Mouse (Mus musculus): ENCODE data around the gene Oxsr1. TPM values are rescaled to one million over a fixed set of nuclear protein-coding genes. Genes with fewer than 3 reads are reported as not detected.

Oxsr1 gene
- polyA plus RNA-seq, 1 experiment from 2014 or later, result 13.5 TPM

DNA sequence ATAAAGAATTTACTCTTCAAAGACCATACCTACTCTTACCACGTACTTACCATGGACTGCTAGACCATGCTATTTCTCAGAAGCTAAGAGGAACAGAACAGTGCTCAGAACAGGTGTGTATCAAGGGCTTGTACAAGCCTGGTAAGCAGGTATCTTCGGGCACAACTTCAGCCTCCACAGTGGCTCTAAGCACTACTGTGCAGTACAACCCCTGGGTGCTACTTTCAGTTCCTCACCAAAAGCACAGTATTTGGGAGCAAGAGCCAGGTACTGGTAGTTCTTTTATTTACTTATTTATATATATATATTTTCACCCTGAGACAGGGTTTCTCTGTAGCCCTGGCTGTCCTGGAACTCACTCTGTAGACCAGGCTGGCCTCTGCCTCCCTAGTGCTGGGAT is 61.4 kb downstream of the Oxsr1 start:
- ATAC-seq (ENCODE audit: insufficient number of reproducible peaks, low FRiP score, low TSS enrichment, low read depth), result no peak
- Histone ChIP-seq H3K27me3 (ENCODE audit: control insufficient read depth, insufficient read depth, low read length) (no peaks in the 10 kb centered on the region), H3K9ac (ENCODE audit: low read length) (no peak overlapping the region), H3K9me3 (ENCODE audit: control insufficient read depth, low read length) (no peaks in the 10 kb centered on the region), H3K4me3 (ENCODE audit: low read depth, low read length) (no peak overlapping the region), H3K4me1 (ENCODE audit: control insufficient read depth, insufficient read depth, low read length) (no peaks in the 10 kb centered on the region), H3K27ac (replicated peaks; ENCODE audit: low read depth, low read length) (no peak overlapping the region), H3K36me3 (ENCODE audit: control insufficient read depth, insufficient read depth, low read length) (peaks cover 2% of the 10 kb centered on the region; the same call in 1 of the 2 replicates), H3K4me2 (ENCODE audit: low read depth, severe bottlenecking) (no peak overlapping the region)
- DNase-seq (ENCODE audit: low spot score), result no peak
- 94% methylated on average over 2 of the region's 2 CpGs for WGBS

GRCm38 (mm10) chr9:119258785-119259184 is 63.4 kb downstream of the Oxsr1 start:
- 96% methylated on average over 2 of the region's 2 CpGs for WGBS
- ATAC-seq (ENCODE audit: insufficient number of reproducible peaks, low FRiP score, low TSS enrichment, low read depth) (no peak), DNase-seq (ENCODE audit: low spot score) (no peak)
- Histone ChIP-seq H3K4me2 (ENCODE audit: low read depth, severe bottlenecking) (no peak overlapping the region), H3K9me3 (ENCODE audit: control insufficient read depth, low read length) (no peaks in the 10 kb centered on the region), H3K9ac (ENCODE audit: low read length) (no peak overlapping the region), H3K27me3 (ENCODE audit: control insufficient read depth, insufficient read depth, low read length) (no peaks in the 10 kb centered on the region), H3K4me3 (ENCODE audit: low read depth, low read length) (no peak overlapping the region), H3K36me3 (ENCODE audit: control insufficient read depth, insufficient read depth, low read length) (peaks cover 2% of the 10 kb centered on the region; the same call in 1 of the 2 replicates), H3K4me1 (ENCODE audit: control insufficient read depth, insufficient read depth, low read length) (no peaks in the 10 kb centered on the region), H3K27ac (replicated peaks; ENCODE audit: low read depth, low read length) (no peak overlapping the region)

DNA sequence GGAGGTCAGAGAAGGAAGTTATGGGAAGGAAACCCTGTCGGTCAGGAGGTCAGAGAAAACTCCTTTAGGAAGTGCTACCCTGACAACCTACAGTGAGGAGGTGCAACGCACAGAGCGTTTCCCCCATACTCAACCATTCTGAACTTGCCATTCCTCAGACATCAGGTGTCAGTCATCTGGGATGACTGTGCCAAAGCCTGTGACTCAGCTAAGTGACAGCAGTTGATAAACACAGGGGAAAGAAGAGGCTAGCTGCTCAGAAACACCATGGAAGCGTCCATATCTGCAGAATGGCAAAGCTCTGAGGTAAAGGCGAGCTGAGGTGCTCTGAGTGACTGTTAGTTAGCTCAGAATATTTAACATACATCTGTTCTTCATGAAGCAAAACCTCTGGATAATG is 64.1 kb downstream of the Oxsr1 start:
- H3K9me3 ChIP-seq (ENCODE audit: control insufficient read depth, low read length), result no peaks in the 10 kb centered on the region
- no peak overlapping the region for H3K27ac ChIP-seq (replicated peaks; ENCODE audit: low read depth, low read length)
- no peaks in the 10 kb centered on the region for H3K27me3 ChIP-seq (ENCODE audit: control insufficient read depth, insufficient read depth, low read length)
- no peak overlapping the region for H3K4me2 ChIP-seq (ENCODE audit: low read depth, severe bottlenecking)
- DNase-seq (ENCODE audit: low spot score), result no peak
- WGBS, result 92% methylated on average over 5 of the region's 5 CpGs
- ATAC-seq (ENCODE audit: insufficient number of reproducible peaks, low FRiP score, low TSS enrichment, low read depth), result no peak
- H3K4me3 ChIP-seq (ENCODE audit: low read depth, low read length), result no peak overlapping the region
- no peak overlapping the region for H3K9ac ChIP-seq (ENCODE audit: low read length)
- peaks cover 2% of the 10 kb centered on the region; the same call in 1 of the 2 replicates for H3K36me3 ChIP-seq (ENCODE audit: control insufficient read depth, insufficient read depth, low read length)
- H3K4me1 ChIP-seq (ENCODE audit: control insufficient read depth, insufficient read depth, low read length), result no peaks in the 10 kb centered on the region

GRCm38 (mm10) chr9:119256161-119256560 is 66.1 kb downstream of the Oxsr1 start:
- no peak overlapping the region for H3K4me2 ChIP-seq (ENCODE audit: low read depth, severe bottlenecking)
- WGBS, result 97% methylated on average over 12 of the region's 12 CpGs
- no peak overlapping the region for H3K4me3 ChIP-seq (ENCODE audit: low read depth, low read length)
- H3K27ac ChIP-seq (replicated peaks; ENCODE audit: low read depth, low read length), result no peak overlapping the region
- no peaks in the 10 kb centered on the region for H3K27me3 ChIP-seq (ENCODE audit: control insufficient read depth, insufficient read depth, low read length)
- H3K4me1 ChIP-seq (ENCODE audit: control insufficient read depth, insufficient read depth, low read length), result no peaks in the 10 kb centered on the region
- ATAC-seq (ENCODE audit: insufficient number of reproducible peaks, low FRiP score, low TSS enrichment, low read depth) (no peak), DNase-seq (ENCODE audit: low spot score) (no peak)
- no peaks in the 10 kb centered on the region for H3K9me3 ChIP-seq (ENCODE audit: control insufficient read depth, low read length)
- no peak overlapping the region for H3K9ac ChIP-seq (ENCODE audit: low read length)
- peaks cover 2% of the 10 kb centered on the region; the same call in 1 of the 2 replicates for H3K36me3 ChIP-seq (ENCODE audit: control insufficient read depth, insufficient read depth, low read length)

GRCm38 (mm10) chr9:119255096-119255495 is 67.1 kb downstream of the Oxsr1 start:
- Histone ChIP-seq H3K4me2 (ENCODE audit: low read depth, severe bottlenecking) (no peak overlapping the region), H3K4me1 (ENCODE audit: control insufficient read depth, insufficient read depth, low read length) (no peaks in the 10 kb centered on the region), H3K27ac (replicated peaks; ENCODE audit: low read depth, low read length) (no peak overlapping the region), H3K36me3 (ENCODE audit: control insufficient read depth, insufficient read depth, low read length) (peaks cover 2% of the 10 kb centered on the region; the same call in 1 of the 2 replicates), H3K9ac (ENCODE audit: low read length) (no peak overlapping the region), H3K9me3 (ENCODE audit: control insufficient read depth, low read length) (no peaks in the 10 kb centered on the region), H3K4me3 (ENCODE audit: low read depth, low read length) (no peak overlapping the region), H3K27me3 (ENCODE audit: control insufficient read depth, insufficient read depth, low read length) (no peaks in the 10 kb centered on the region)
- DNase-seq (ENCODE audit: low spot score), result no peak
- 92% methylated on average over 1 of the region's 1 CpGs for WGBS
- ATAC-seq (ENCODE audit: insufficient number of reproducible peaks, low FRiP score, low TSS enrichment, low read depth), result no peak

DNA sequence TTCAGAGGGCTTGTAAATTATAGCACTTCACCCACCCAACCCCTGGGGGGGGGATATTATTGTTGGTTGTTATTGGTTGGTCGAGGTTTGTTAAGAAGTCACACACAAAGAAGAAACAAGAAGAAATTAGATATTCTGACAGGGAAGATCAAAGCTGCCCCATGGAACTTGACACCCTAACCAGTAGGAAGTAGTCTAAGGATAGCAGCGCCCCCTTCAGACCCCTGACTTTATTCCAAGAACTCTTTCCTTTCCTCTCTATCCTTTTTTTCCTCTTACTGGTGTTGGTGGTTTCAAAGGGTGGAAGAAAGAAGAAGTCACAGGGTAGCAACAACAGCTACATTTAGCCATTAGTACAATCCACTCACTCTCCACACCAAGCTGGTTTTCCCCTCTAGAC is 68.0 kb downstream of the Oxsr1 start:
- WGBS, result 86% methylated on average over 2 of the region's 2 CpGs
- DNase-seq (ENCODE audit: low spot score), result no peak
- Histone ChIP-seq H3K4me1 (ENCODE audit: control insufficient read depth, insufficient read depth, low read length) (no peaks in the 10 kb centered on the region), H3K36me3 (ENCODE audit: control insufficient read depth, insufficient read depth, low read length) (peaks cover 2% of the 10 kb centered on the region; the same call in 1 of the 2 replicates), H3K9ac (ENCODE audit: low read length) (no peak overlapping the region), H3K27ac (replicated peaks; ENCODE audit: low read depth, low read length) (no peak overlapping the region), H3K4me2 (ENCODE audit: low read depth, severe bottlenecking) (no peak overlapping the region), H3K4me3 (ENCODE audit: low read depth, low read length) (no peak overlapping the region), H3K27me3 (ENCODE audit: control insufficient read depth, insufficient read depth, low read length) (no peaks in the 10 kb centered on the region), H3K9me3 (ENCODE audit: control insufficient read depth, low read length) (no peaks in the 10 kb centered on the region)
- no peak for ATAC-seq (ENCODE audit: insufficient number of reproducible peaks, low FRiP score, low TSS enrichment, low read depth)

- no peaks in the 10 kb centered on the region for H3K27me3 ChIP-seq (ENCODE audit: control insufficient read depth, insufficient read depth, low read length)
- WGBS, result 87% methylated on average over 5 of the region's 5 CpGs
- no peak overlapping the region for H3K27ac ChIP-seq (replicated peaks; ENCODE audit: low read depth, low read length)
- H3K9ac ChIP-seq (ENCODE audit: low read length), result no peak overlapping the region
- no peak overlapping the region for H3K4me3 ChIP-seq (ENCODE audit: low read depth, low read length)
- no peaks in the 10 kb centered on the region for H3K36me3 ChIP-seq (ENCODE audit: control insufficient read depth, insufficient read depth, low read length)
- no peaks in the 10 kb centered on the region for H3K9me3 ChIP-seq (ENCODE audit: control insufficient read depth, low read length)
- H3K4me2 ChIP-seq (ENCODE audit: low read depth, severe bottlenecking), result no peak overlapping the region
- ATAC-seq (ENCODE audit: insufficient number of reproducible peaks, low FRiP score, low TSS enrichment, low read depth), result no peak
- no peaks in the 10 kb centered on the region for H3K4me1 ChIP-seq (ENCODE audit: control insufficient read depth, insufficient read depth, low read length)
- no peak for DNase-seq (ENCODE audit: low spot score)
Observed at GRCm38 (mm10) chr9:119247996-119248395, 74.2 kb downstream of the Oxsr1 start.

DNA sequence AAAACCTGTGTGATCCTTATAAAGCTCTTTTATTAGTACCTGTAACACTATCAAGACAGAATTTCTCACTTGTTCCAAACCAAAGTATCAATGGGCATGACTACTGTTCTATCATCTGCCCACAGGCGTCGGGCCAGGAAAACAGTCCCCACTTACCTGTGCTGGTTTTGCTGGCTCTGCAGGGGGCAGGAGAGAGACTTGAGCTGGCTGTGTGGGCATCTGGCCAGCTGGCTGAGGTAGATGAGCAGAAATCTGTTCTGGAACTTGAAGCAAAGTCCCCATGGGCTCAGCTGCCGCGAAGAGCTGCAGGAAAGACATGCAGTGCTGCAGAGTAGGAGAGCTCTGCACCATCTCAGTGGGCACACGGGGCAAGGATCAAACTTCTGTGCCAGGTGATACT is 75.4 kb downstream of the Oxsr1 start:
- no peaks in the 10 kb centered on the region for H3K27me3 ChIP-seq (ENCODE audit: control insufficient read depth, insufficient read depth, low read length)
- H3K9ac ChIP-seq (ENCODE audit: low read length), result no peak overlapping the region
- no peak for DNase-seq (ENCODE audit: low spot score)
- 92% methylated on average over 5 of the region's 5 CpGs for WGBS
- H3K4me1 ChIP-seq (ENCODE audit: control insufficient read depth, insufficient read depth, low read length), result no peaks in the 10 kb centered on the region
- H3K9me3 ChIP-seq (ENCODE audit: control insufficient read depth, low read length), result no peaks in the 10 kb centered on the region
- H3K36me3 ChIP-seq (ENCODE audit: control insufficient read depth, insufficient read depth, low read length), result no peaks in the 10 kb centered on the region; the same call in 1 of the 2 replicates
- H3K4me2 ChIP-seq (ENCODE audit: low read depth, severe bottlenecking), result no peak overlapping the region
- no peak for ATAC-seq (ENCODE audit: insufficient number of reproducible peaks, low FRiP score, low TSS enrichment, low read depth)
- H3K27ac ChIP-seq (replicated peaks; ENCODE audit: low read depth, low read length), result no peak overlapping the region
- H3K4me3 ChIP-seq (ENCODE audit: low read depth, low read length), result no peak overlapping the region

GRCm38 (mm10) chr9:119243981-119244380 is 78.2 kb downstream of the Oxsr1 start:
- DNase-seq (ENCODE audit: low spot score) (no peak), ATAC-seq (ENCODE audit: insufficient number of reproducible peaks, low FRiP score, low TSS enrichment, low read depth) (no peak)
- Histone ChIP-seq H3K4me3 (ENCODE audit: low read depth, low read length) (no peak overlapping the region), H3K4me1 (ENCODE audit: control insufficient read depth, insufficient read depth, low read length) (no peaks in the 10 kb centered on the region), H3K36me3 (ENCODE audit: control insufficient read depth, insufficient read depth, low read length) (no peaks in the 10 kb centered on the region; the same call in 1 of the 2 replicates), H3K9ac (ENCODE audit: low read length) (no peak overlapping the region), H3K4me2 (ENCODE audit: low read depth, severe bottlenecking) (no peak overlapping the region), H3K9me3 (ENCODE audit: control insufficient read depth, low read length) (no peaks in the 10 kb centered on the region), H3K27ac (replicated peaks; ENCODE audit: low read depth, low read length) (no peak overlapping the region), H3K27me3 (ENCODE audit: control insufficient read depth, insufficient read depth, low read length) (no peaks in the 10 kb centered on the region)
- WGBS, result 93% methylated on average over 3 of the region's 3 CpGs
